Comparison of ENCODE assay signal across 13 mouse cellular contexts in the genomic region with DNA sequence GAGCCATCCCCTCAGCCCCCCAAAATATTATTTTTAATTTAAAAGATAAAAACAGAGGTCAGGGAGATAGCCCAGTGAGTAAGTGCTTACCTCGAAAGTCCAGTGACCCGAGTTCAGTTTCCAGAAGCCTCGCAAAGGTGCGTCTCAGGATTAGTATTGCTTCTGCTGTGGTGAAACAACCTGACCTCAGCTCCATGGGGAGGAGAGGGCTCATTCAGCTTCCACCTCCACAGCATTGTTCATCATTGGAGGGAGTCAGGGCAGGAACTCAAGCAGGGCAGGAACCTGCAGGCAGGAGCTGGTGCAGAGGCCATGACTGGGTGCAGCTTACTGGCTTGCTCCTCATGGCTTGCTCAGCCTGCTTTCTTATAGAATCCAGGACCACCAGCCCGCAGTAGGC. TPM values are rescaled to one million over a fixed set of nuclear protein-coding genes. Genes with fewer than 3 reads are reported as not detected.
DNase-seq lines count a peak whose midpoint lies in the region; ATAC-seq and TF ChIP-seq lines count a peak whose summit lies in the region.
"Had no signal": no experiment of that assay in that cellular context is flagged by ENCODE, and none has a peak within 500 bp of the region (broad histone marks: within the 10 kb centered on the region; RNA-seq: fewer than 3 reads in every experiment).

No protein-coding gene starts in this region.

- H3K27me3 ChIP-seq in heart, adult 2 months (ENCODE audit: control insufficient read depth, insufficient read depth, low read length) = no peaks in the 10 kb centered on the region
- H3K27me3 ChIP-seq in testis, adult 2 months (ENCODE audit: control insufficient read depth, insufficient read depth, low read length) = no peaks in the 10 kb centered on the region
- no peaks in the 10 kb centered on the region for H3K27me3 ChIP-seq in stomach, embryonic 16.5 days (ENCODE audit: control insufficient read depth, insufficient read depth, low read length)
- H3K27me3 ChIP-seq: forebrain, embryonic 15.5 days; megakaryocyte, embryonic 14.5 days had no signal

- no peak overlapping the region for H3K4me3 ChIP-seq in heart, adult 2 months
- H3K4me3 ChIP-seq in layer of hippocampus, adult 2 months = no peak overlapping the region
- H3K4me3 ChIP-seq in testis, adult 2 months (ENCODE audit: control insufficient read depth, low read depth, low read length) = no peak overlapping the region
- H3K4me3 ChIP-seq in stomach, embryonic 16.5 days (replicated peaks; ENCODE audit: low read length) = no peak overlapping the region
- H3K4me3 ChIP-seq: forebrain, embryonic 15.5 days had no signal

- TF ChIP-seq CTCF in heart, adult 2 months (IDR thresholded peaks at IDR 0.05) = no peak
- TF ChIP-seq CTCF in layer of hippocampus, adult 2 months (conservative IDR thresholded peaks at IDR 0.05) = no peak; the same call in 1 of the 2 replicates
- no peak for TF ChIP-seq CTCF in testis, adult 2 months (IDR thresholded peaks at IDR 0.05; ENCODE audit: control insufficient read depth, insufficient read depth, insufficient replicate concordance, low read depth, low read length)

- intact Hi-C loops in heart, adult 2 months (cut with DNase I) = loop anchor here (5.0 to 10.0 kb wide), 3 partner anchors 336 to 664 kb away; partner anchors contain the start of genes Cnp and Jup

- no peak overlapping the region for H3K4me2 ChIP-seq in stomach, embryonic 16.5 days (ENCODE audit: low read depth, low read length)
- H3K4me2 ChIP-seq: forebrain, embryonic 15.5 days had no signal

- H3K36me3 ChIP-seq in heart, adult 2 months (ENCODE audit: control insufficient read depth, insufficient read depth, low read length) = peaks cover 20% of the 10 kb centered on the region; the same call in 1 of the 2 replicates
- H3K36me3 ChIP-seq in testis, adult 2 months (ENCODE audit: control insufficient read depth, insufficient read depth, low read length) = no peaks in the 10 kb centered on the region
- no peaks in the 10 kb centered on the region for H3K36me3 ChIP-seq in stomach, embryonic 16.5 days (ENCODE audit: control insufficient read depth, insufficient read depth, low read length)

- TF ChIP-seq POLR2A in heart, adult 2 months (IDR thresholded peaks at IDR 0.05; ENCODE audit: insufficient read depth, low read depth, low read length) = no peak
- no peak for TF ChIP-seq POLR2A in testis, adult 2 months (IDR thresholded peaks at IDR 0.05; ENCODE audit: control insufficient read depth, low read depth, low read length)

- TF ChIP-seq EP300 in heart, adult 2 months (IDR thresholded peaks at IDR 0.05; ENCODE audit: insufficient read depth, low read depth, low read length) = no peak

- no peak for ATAC-seq in stomach, embryonic 16.5 days (ENCODE audit: insufficient read depth, low FRiP score)
- ATAC-seq: forebrain, embryonic 15.5 days had no signal

- H3K9me3 ChIP-seq in stomach, embryonic 16.5 days (replicated peaks; ENCODE audit: control insufficient read depth, low read length) = no peaks in the 10 kb centered on the region
- H3K9me3 ChIP-seq: forebrain, embryonic 15.5 days; megakaryocyte, embryonic 14.5 days had no signal

- DNase-seq in heart, adult 2 months = peak in 1 of 2 experiments; percentile 23
- no peak for DNase-seq in heart, adult 8-10 months (ENCODE audit: low spot score)
- DNase-seq in layer of hippocampus, adult 2 months (ENCODE audit: low spot score in 2 of 2) = no peak
- DNase-seq in layer of hippocampus, adult 9-10 months (ENCODE audit: low spot score) = no peak
- no peak for DNase-seq in testis, postnatal 10 days (ENCODE audit: low spot score)
- no peak for DNase-seq in layer of hippocampus, adult 8-10 months (ENCODE audit: low spot score in 2 of 2)
- DNase-seq: cerebellum, postnatal 25 days; lung, adult 18-20 months had no signal

- H3K79me2 ChIP-seq in heart, adult 2 months (replicated peaks; ENCODE audit: control insufficient read depth, insufficient read depth, low read length) = no peaks in the 10 kb centered on the region

- H3K27ac ChIP-seq in heart, adult 2 months = peak overlapping the region; percentile 99
- peak overlapping the region; percentile 94 for H3K27ac ChIP-seq in layer of hippocampus, adult 2 months
- peak overlapping the region; percentile 47 for H3K27ac ChIP-seq in testis, adult 2 months (ENCODE audit: control insufficient read depth, insufficient read depth, low read depth, low read length)
- peak overlapping the region; percentile 99 for H3K27ac ChIP-seq in stomach, embryonic 16.5 days (ENCODE audit: low read length)

- peaks cover 50% of the 10 kb centered on the region for H3K4me1 ChIP-seq in heart, adult 2 months (ENCODE audit: control insufficient read depth, insufficient read depth, low read length)
- H3K4me1 ChIP-seq in testis, adult 2 months (ENCODE audit: control insufficient read depth, insufficient read depth, low read length) = peaks cover 17% of the 10 kb centered on the region
- peaks cover 81% of the 10 kb centered on the region for H3K4me1 ChIP-seq in stomach, embryonic 16.5 days (ENCODE audit: control insufficient read depth, insufficient read depth, low read length)

- H3K9ac ChIP-seq in heart, adult 2 months (ENCODE audit: low read depth, low read length) = no peak overlapping the region
- H3K9ac ChIP-seq in stomach, embryonic 16.5 days (ENCODE audit: low read length) = 0 out of 2 replicates have a peak overlapping the region, but pooled peaks have one; percentile 64
- H3K9ac ChIP-seq: forebrain, embryonic 15.5 days had no signal

- 92% methylated on average over 5 of the region's 5 CpGs for WGBS in heart, adult 2 months
- WGBS in stomach, embryonic 16.5 days = 81% methylated on average over 5 of the region's 5 CpGs

RNA-seq across cellular contexts. Expression of gene Naglu, which starts 8.8 kb away (rescaled TPM):
- 1 to 10 TPM; 7.4 to 8.3 TPM for total RNA-seq in heart, adult 2 months (2021)
- 11.0 and 14.3 TPM in 2 replicates for polyA plus RNA-seq in heart, adult 2 months (2012; rRNA removed)
- 10 to 100 TPM in 1 of 4 experiments, 1 to 10 TPM in 3; 7.3 to 10.1 (median 7.8) TPM for total RNA-seq in heart, adult 8-10 months (2022)
- total RNA-seq in layer of hippocampus, adult 2 months (2021) = 1 to 10 TPM; 8.7 to 9.6 TPM
- 46.2 and 46.3 TPM in 2 replicates for polyA plus RNA-seq in testis, adult 2 months (2012; rRNA removed)
- 17.0 and 17.2 TPM in 2 replicates for polyA plus RNA-seq in stomach, embryonic 16.5 days (2015; fragmentation: Nextera tagmentation; extraction: Ambion mirVana)
- 10 to 100 TPM in 2 of 4 experiments, 1 to 10 TPM in 2; 7.3 to 22.9 (median 15.2) TPM for total RNA-seq in layer of hippocampus, adult 8-10 months (2022)

RNA-seq across cellular contexts. Expression of gene Hsd17b1, which starts 17.2 kb away (rescaled TPM):
- total RNA-seq in heart, adult 2 months (2021) = under 1 TPM; 0.47 to 0.70 TPM
- 0.32 and 0.55 TPM in 2 replicates for polyA plus RNA-seq in heart, adult 2 months (2012; rRNA removed)
- 1 to 10 TPM in 1 of 4 experiments, under 1 TPM in 3; 0.22 to 1.5 (median 0.52) TPM for total RNA-seq in heart, adult 8-10 months (2022)
- total RNA-seq in layer of hippocampus, adult 2 months (2021) = under 1 TPM; 0.71 to 0.92 TPM
- polyA plus RNA-seq in testis, adult 2 months (2012; rRNA removed) = 0.66 and 0.88 TPM in 2 replicates
- polyA plus RNA-seq in stomach, embryonic 16.5 days (2015; fragmentation: Nextera tagmentation; extraction: Ambion mirVana) = 0.30 TPM in 1 of 2 replicates, not detected in the other
- total RNA-seq in layer of hippocampus, adult 8-10 months (2022) = 1 to 10 TPM in 3 of 4 experiments, under 1 TPM in 1; 0.83 to 1.4 (median 1.2) TPM
- total RNA-seq: gastrocnemius, postnatal 36 days had no signal

RNA-seq across cellular contexts. Expression of gene Coasy, which starts 21.3 kb away (rescaled TPM):
- total RNA-seq in heart, adult 2 months (2021) = 10 to 100 TPM; 15.8 to 17.5 TPM
- 22.1 and 24.6 TPM in 2 replicates for polyA plus RNA-seq in heart, adult 2 months (2012; rRNA removed)
- 10 to 100 TPM; 14.5 to 21.0 (median 17.6) TPM for total RNA-seq in heart, adult 8-10 months (2022)
- 10 to 100 TPM; 24.9 to 25.8 TPM for total RNA-seq in layer of hippocampus, adult 2 months (2021)
- 21.0 and 21.7 TPM in 2 replicates for polyA plus RNA-seq in testis, adult 2 months (2012; rRNA removed)
- 38.9 and 41.8 TPM in 2 replicates for polyA plus RNA-seq in stomach, embryonic 16.5 days (2015; fragmentation: Nextera tagmentation; extraction: Ambion mirVana)
- 10 to 100 TPM; 24.5 to 29.1 (median 27.6) TPM for total RNA-seq in layer of hippocampus, adult 8-10 months (2022)

RNA-seq across cellular contexts. Expression of gene Mlx, which starts 26.0 kb away (rescaled TPM):
- total RNA-seq in heart, adult 2 months (2021) = 10 to 100 TPM; 18.1 to 21.3 TPM
- 23.0 and 45.2 TPM in 2 replicates for polyA plus RNA-seq in heart, adult 2 months (2012; rRNA removed)
- total RNA-seq in heart, adult 8-10 months (2022) = 10 to 100 TPM; 15.5 to 24.4 (median 20.0) TPM
- total RNA-seq in layer of hippocampus, adult 2 months (2021) = 10 to 100 TPM; 40.0 to 41.1 TPM
- polyA plus RNA-seq in testis, adult 2 months (2012; rRNA removed) = 6.4 and 6.7 TPM in 2 replicates
- polyA plus RNA-seq in stomach, embryonic 16.5 days (2015; fragmentation: Nextera tagmentation; extraction: Ambion mirVana) = 57.4 and 60.5 TPM in 2 replicates
- 10 to 100 TPM; 36.2 to 41.6 (median 39.6) TPM for total RNA-seq in layer of hippocampus, adult 8-10 months (2022)

RNA-seq across cellular contexts. Expression of gene Psmc3ip, which starts 34.2 kb away (rescaled TPM):
- total RNA-seq in heart, adult 2 months (2021) = 1 to 10 TPM; 1.6 to 2.7 TPM
- 1.1 and 1.3 TPM in 2 replicates for polyA plus RNA-seq in heart, adult 2 months (2012; rRNA removed)
- total RNA-seq in heart, adult 8-10 months (2022) = 1 to 10 TPM; 2.3 to 3.1 (median 2.8) TPM
- total RNA-seq in layer of hippocampus, adult 2 months (2021) = 1 to 10 TPM; 4.4 to 4.7 TPM
- polyA plus RNA-seq in testis, adult 2 months (2012; rRNA removed) = 77.6 and 77.9 TPM in 2 replicates
- polyA plus RNA-seq in stomach, embryonic 16.5 days (2015; fragmentation: Nextera tagmentation; extraction: Ambion mirVana) = 21.4 and 23.4 TPM in 2 replicates
- 1 to 10 TPM; 2.5 to 5.4 (median 3.9) TPM for total RNA-seq in layer of hippocampus, adult 8-10 months (2022)

Comparison
In these comparisons a context has a peak if more than half of its experiments do, and no peak if none do; other contexts are left out.
1. H3K27ac ChIP-seq: peak in every context shown above with its lines; median percentile 99 in heart, adult 2 months; 99 in stomach, embryonic 16.5 days; 94 in layer of hippocampus, adult 2 months; 47 in testis, adult 2 months.